Mouse (Mus musculus) liver, postnatal 0 days (tissue): ENCODE measurements at regions not wholly inside any gene's neighbourhood (a gene's known extent, or its start where the extent isn't known, plus 50 kb on each side); places are given as distances from the start of the nearest gene placed in this dataset.

Source experiments
- ATAC-seq: fragments of 200-750 bp; cut with Nextera tagmentation; 2 replicates; pipeline ENCODE4 v1.8.0; 2017; ENCODE audit warnings: mild to moderate bottlenecking, moderate library complexity
- DNase-seq: peaks from one replicate; pipeline ENCODE4 v3.0.0-alpha.2; 2016
- H3K27ac ChIP-seq: fragments of 300-500 bp; sonication (generic); 2 replicates; pipeline ENCODE4 v1.5.1; 2014; ENCODE audit warnings: antibody characterized with exemption, moderate library complexity, mild to moderate bottlenecking, low read depth
- H3K27me3 ChIP-seq: fragments of 300-500 bp; sonication (generic); 2 replicates; pipeline ENCODE4 v1.6.1; 2014; ENCODE audit warnings: low read length, control low read depth, mixed read lengths; ENCODE audit not compliant: insufficient read depth
- H3K36me3 ChIP-seq: fragments of 300-500 bp; sonication (generic); replicated peaks from 2 replicates; pipeline ENCODE4 v1.6.1; 2014; ENCODE audit warnings: mild to moderate bottlenecking, control low read depth, low read length, moderate library complexity, mixed read lengths; ENCODE audit not compliant: insufficient read depth
- H3K4me1 ChIP-seq: fragments of 300-500 bp; sonication (generic); 2 replicates; pipeline ENCODE4 v1.6.1; 2014; ENCODE audit warnings: antibody characterized with exemption, mild to moderate bottlenecking, control low read depth; ENCODE audit not compliant: insufficient read depth
- H3K4me2 ChIP-seq: fragments of 300-500 bp; sonication (generic); 2 replicates; pipeline ENCODE4 v1.6.1; 2014; ENCODE audit warnings: low read depth, mild to moderate bottlenecking, low read length, moderate library complexity, mixed read lengths
- H3K4me3 ChIP-seq: fragments of 300-500 bp; sonication (generic); 2 replicates; pipeline ENCODE4 v1.5.1; 2014; ENCODE audit warnings: low read depth, low read length
- H3K9ac ChIP-seq: fragments of 300-500 bp; sonication (generic); replicated peaks from 2 replicates; pipeline ENCODE4 v1.6.1; 2014; ENCODE audit warnings: mild to moderate bottlenecking, moderate library complexity
- H3K9me3 ChIP-seq: fragments of 300-500 bp; sonication (generic); 2 replicates; pipeline ENCODE4 v1.6.1; 2016; ENCODE audit warnings: mild to moderate bottlenecking, control low read depth, low read length, mixed read lengths
- CTCF ChIP-seq: sonication (generic); IDR thresholded peaks from 2 replicates; pipeline ENCODE4 v1.5.1; 2016; ENCODE audit warnings: antibody characterized with exemption, low read depth
- EP300 ChIP-seq: IDR thresholded peaks from 2 replicates; pipeline ENCODE4 v1.6.1; 2016; ENCODE audit warnings: antibody characterized with exemption, low read depth, mild to moderate bottlenecking
- WGBS: fragments of 180-500 bp; shearing (Covaris S2); extraction: QIAGEN DNeasy Blood & Tissue Kit; methylation state at CpG from one replicate; pipeline ENCODE4 v1.1.7; 2014; ENCODE audit not compliant: insufficient replicate concordance; 5-methylcytosine and 5-hydroxymethylcytosine counted together

DNA sequence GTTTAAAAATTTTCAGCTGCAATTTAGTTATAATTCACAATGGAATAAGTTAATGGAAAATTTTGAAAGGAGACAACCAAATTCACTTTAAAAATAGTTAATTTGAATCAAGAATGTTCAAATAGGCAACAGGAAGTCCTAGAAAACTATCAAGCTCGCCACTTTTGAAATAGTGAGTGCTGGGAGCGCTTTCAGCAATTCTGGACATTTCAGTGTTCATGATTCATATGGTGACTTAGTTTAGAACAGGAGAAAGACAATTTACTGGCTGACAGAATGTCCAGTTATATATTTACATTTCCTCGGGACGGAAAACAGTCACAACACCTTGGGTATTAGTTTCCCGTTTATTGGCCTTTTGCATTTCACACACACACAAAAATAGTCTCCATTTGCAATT, 691.9 kb upstream of the Adgrl2 start:
- Histone ChIP-seq H3K9me3 (no peaks in the 10 kb centered on the region), H3K27ac (no peak overlapping the region), H3K4me2 (no peak overlapping the region), H3K4me1 (no peaks in the 10 kb centered on the region), H3K36me3 (no peaks in the 10 kb centered on the region), H3K4me3 (no peak overlapping the region), H3K27me3 (no peaks in the 10 kb centered on the region), H3K9ac (no peak overlapping the region)
- ATAC-seq (no peak), DNase-seq (no peak)
- 72% methylated on average over 5 of the region's 5 CpGs for WGBS
- TF ChIP-seq CTCF (no peak), EP300 (no peak)

DNA sequence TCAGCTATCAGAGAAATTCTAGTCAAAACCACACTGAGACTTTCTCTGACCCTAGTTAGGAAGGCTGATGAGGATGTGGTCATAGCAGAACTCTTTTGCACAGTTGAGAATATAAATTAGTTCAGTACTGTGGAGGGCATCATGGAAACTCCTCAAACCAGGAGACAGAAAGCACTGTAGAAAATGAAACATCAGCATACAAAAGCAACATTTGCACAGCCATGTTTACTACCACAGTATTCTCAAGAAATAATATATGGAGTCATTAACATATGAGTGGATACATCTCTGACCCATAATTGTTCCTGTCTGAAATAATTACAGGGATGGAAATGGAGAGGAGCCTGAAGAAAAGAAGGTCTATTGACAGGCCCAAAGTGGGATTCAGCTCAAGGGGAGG, 683.6 kb upstream of the Adgrl2 start:
- no peak overlapping the region for H3K4me3 ChIP-seq
- no peak overlapping the region for H3K9ac ChIP-seq
- no peaks in the 10 kb centered on the region for H3K4me1 ChIP-seq
- no peak for ATAC-seq
- no peaks in the 10 kb centered on the region for H3K9me3 ChIP-seq
- no peak for DNase-seq
- no peak overlapping the region for H3K4me2 ChIP-seq
- H3K27ac ChIP-seq: no peak overlapping the region
- TF ChIP-seq EP300: no peak
- TF ChIP-seq CTCF: no peak
- H3K36me3 ChIP-seq: no peaks in the 10 kb centered on the region
- H3K27me3 ChIP-seq: no peaks in the 10 kb centered on the region

- DNase-seq (no peak), ATAC-seq (peak; percentile 81)
- Histone ChIP-seq H3K27ac (peak overlapping the region; percentile 44; the same call in 1 of the 2 replicates), H3K4me3 (no peak overlapping the region), H3K4me1 (no peaks in the 10 kb centered on the region), H3K4me2 (0 out of 2 replicates have a peak overlapping the region, but pooled peaks have one; percentile 22), H3K9me3 (no peaks in the 10 kb centered on the region), H3K9ac (no peak overlapping the region), H3K27me3 (no peaks in the 10 kb centered on the region), H3K36me3 (no peaks in the 10 kb centered on the region)
- TF ChIP-seq CTCF: no peak
- no peak for TF ChIP-seq EP300
- WGBS: 69% methylated on average over 3 of the region's 3 CpGs
These were observed 674.3 kb upstream of the Adgrl2 start for GRCm38 (mm10) chr3:149664624-149665023.

GRCm38 (mm10) chr3:149638324-149638723, 648.0 kb upstream of the Adgrl2 start:
- Histone ChIP-seq H3K4me2 (no peak overlapping the region), H3K9me3 (no peaks in the 10 kb centered on the region), H3K27me3 (no peaks in the 10 kb centered on the region), H3K27ac (no peak overlapping the region), H3K36me3 (no peaks in the 10 kb centered on the region), H3K4me1 (no peaks in the 10 kb centered on the region), H3K4me3 (no peak overlapping the region), H3K9ac (no peak overlapping the region)
- 41% methylated on average over 2 of the region's 2 CpGs for WGBS
- DNase-seq (no peak), ATAC-seq (no peak)
- no peak for TF ChIP-seq CTCF
- no peak for TF ChIP-seq EP300

DNA sequence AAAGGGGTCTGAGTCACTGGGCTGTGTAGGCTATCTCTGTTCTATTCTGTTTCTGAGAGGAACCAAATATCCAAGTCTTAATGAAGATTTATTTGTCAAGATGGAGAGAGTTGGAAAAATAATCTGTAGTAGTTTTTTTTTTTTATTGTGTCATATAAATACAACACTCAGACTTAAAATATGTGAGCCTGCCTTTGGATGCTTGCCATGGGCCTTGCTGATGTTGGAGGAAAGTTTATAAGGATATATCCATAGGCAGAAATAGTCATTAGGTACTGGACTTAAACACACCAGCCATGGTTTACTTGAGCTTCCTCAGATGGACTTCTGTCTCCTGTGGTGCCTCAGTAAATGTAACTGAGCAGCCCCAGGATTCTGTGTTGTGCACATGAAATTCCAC, 635.8 kb upstream of the Adgrl2 start:
- H3K4me3 ChIP-seq: no peak overlapping the region
- no peak for ATAC-seq
- no peaks in the 10 kb centered on the region for H3K4me1 ChIP-seq
- H3K4me2 ChIP-seq: no peak overlapping the region
- no peaks in the 10 kb centered on the region for H3K27me3 ChIP-seq
- no peaks in the 10 kb centered on the region for H3K9me3 ChIP-seq
- no peak for DNase-seq
- H3K9ac ChIP-seq: no peak overlapping the region
- TF ChIP-seq CTCF: no peak
- no peak for TF ChIP-seq EP300
- no peak overlapping the region for H3K27ac ChIP-seq
- H3K36me3 ChIP-seq: no peaks in the 10 kb centered on the region

DNA sequence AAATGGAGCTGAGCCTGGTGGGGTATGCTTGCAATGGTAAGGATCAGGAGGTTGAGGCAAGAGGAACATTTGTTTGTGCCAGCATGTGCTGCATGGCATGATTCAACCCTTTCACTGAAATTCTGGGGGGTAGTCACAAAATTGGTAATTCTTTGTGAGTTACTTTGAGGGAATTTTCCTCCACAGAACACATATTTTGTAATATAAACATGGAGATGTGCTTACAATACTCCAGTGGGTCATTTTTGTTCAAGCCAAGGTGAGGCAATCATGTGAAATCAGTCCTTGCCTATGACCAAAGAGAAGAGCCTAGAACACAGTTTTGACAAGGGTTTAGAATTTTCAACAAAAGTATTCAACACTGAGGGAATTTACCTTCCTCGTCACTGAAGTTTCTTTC, 635.1 kb upstream of the Adgrl2 start:
- no peak for TF ChIP-seq EP300
- TF ChIP-seq CTCF: no peak
- H3K9ac ChIP-seq: no peak overlapping the region
- DNase-seq: no peak
- ATAC-seq: no peak
- no peaks in the 10 kb centered on the region for H3K9me3 ChIP-seq
- no peak overlapping the region for H3K27ac ChIP-seq
- no peak overlapping the region for H3K4me2 ChIP-seq
- H3K4me1 ChIP-seq: no peaks in the 10 kb centered on the region
- no peak overlapping the region for H3K4me3 ChIP-seq
- 82% methylated on average over 1 of the region's 1 CpGs for WGBS
- H3K36me3 ChIP-seq: no peaks in the 10 kb centered on the region
- H3K27me3 ChIP-seq: no peaks in the 10 kb centered on the region

DNA sequence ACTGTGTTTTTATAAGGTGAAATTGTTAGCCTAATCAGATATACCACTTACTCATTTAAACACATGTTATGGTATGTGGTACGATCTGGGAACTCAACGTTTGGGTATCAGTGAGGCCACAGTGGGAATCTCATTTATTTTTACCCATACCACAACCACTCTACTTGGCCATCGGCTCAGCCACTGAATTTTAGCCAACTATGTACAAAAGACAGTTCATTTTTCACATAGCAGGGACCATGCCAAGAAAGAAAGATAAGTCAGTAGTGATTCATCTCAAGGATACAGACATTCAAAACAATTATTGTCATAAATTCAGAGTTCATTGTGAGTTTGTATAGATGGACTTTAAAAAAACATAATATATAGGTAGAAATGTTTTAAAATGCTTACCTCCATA, 634.7 kb upstream of the Adgrl2 start:
- no peak overlapping the region for H3K27ac ChIP-seq
- no peaks in the 10 kb centered on the region for H3K36me3 ChIP-seq
- H3K4me1 ChIP-seq: no peaks in the 10 kb centered on the region
- no peak overlapping the region for H3K4me3 ChIP-seq
- no peak overlapping the region for H3K9ac ChIP-seq
- ATAC-seq (no peak), DNase-seq (no peak)
- WGBS: 61% methylated on average over 3 of the region's 3 CpGs
- no peak overlapping the region for H3K4me2 ChIP-seq
- H3K27me3 ChIP-seq: no peaks in the 10 kb centered on the region
- TF ChIP-seq CTCF: no peak
- no peak for TF ChIP-seq EP300
- H3K9me3 ChIP-seq: no peaks in the 10 kb centered on the region
